Mouse (Mus musculus): Measurements from ENCODE around the gene Txn1.

Gene Txn1

GRCm38 (mm10) chr4:57896631-57897030, 59.6 kb downstream of the Txn1 start:
- no peak for DNase-seq (ENCODE audit: low read depth)

DNA sequence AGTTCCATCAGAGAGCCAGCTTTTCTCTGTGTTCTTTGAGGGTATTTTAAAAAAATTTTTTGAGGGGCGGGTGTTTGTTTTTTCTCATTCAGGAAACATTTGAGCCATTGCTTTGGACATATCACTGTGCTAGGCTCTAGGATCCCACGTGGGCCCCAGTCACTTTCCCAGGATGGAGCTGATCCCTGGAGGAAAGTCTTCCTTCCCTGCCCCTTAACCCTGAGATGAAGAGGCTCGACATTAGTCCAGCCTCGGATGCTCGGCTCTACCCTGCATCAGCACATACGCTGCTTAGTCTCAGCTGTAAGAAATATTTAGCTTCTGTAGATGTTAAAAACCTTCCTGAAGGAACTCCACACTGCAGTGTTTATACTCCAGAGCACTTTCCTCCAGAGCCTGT, 60.3 kb downstream of the Txn1 start:
- DNase-seq (ENCODE audit: low read depth), result no peak

GRCm38 (mm10) chr4:57895140-57895539, 61.1 kb downstream of the Txn1 start:
- DNase-seq (ENCODE audit: low read depth), result no peak
